ENCODE assay signal across 9 mouse cellular contexts in genomic region chr6:137362216-137362615, GRCm38 (mm10).
DNase-seq lines count a peak whose midpoint lies in the region; ATAC-seq and TF ChIP-seq lines count a peak whose summit lies in the region.
"Had no signal": no experiment of that assay in that cellular context is flagged by ENCODE, and none has a peak within 500 bp of the region (broad histone marks: within the 10 kb centered on the region; RNA-seq: fewer than 3 reads in every experiment).

No protein-coding gene starts in this region.

- no peak for TF ChIP-seq EP300 in stomach, postnatal 0 days (optimal IDR thresholded peaks at IDR 0.05)

- peaks cover 10% of the 10 kb centered on the region for H3K4me1 ChIP-seq in intestine, embryonic 14.5 days (replicated peaks; ENCODE audit: control insufficient read depth, insufficient read depth, low read length)
- H3K4me1 ChIP-seq in intestine, postnatal 0 days (replicated peaks; ENCODE audit: control insufficient read depth, insufficient read depth, low read length) = no peaks in the 10 kb centered on the region
- H3K4me1 ChIP-seq in stomach, embryonic 14.5 days (ENCODE audit: control insufficient read depth, insufficient read depth, low read length) = 0 out of 2 replicates have a peak, but pooled peaks cover 4% of the 10 kb centered on the region
- no peaks in the 10 kb centered on the region for H3K4me1 ChIP-seq in stomach, postnatal 0 days (replicated peaks; ENCODE audit: control insufficient read depth, insufficient read depth)
- H3K4me1 ChIP-seq in limb, embryonic 12.5 days (replicated peaks) = peaks cover 11% of the 10 kb centered on the region; the same call in 1 of the 2 replicates

- WGBS in intestine, embryonic 14.5 days = 42% methylated on average over 8 of the region's 8 CpGs
- 33% methylated on average over 8 of the region's 8 CpGs for WGBS in intestine, postnatal 0 days
- 20% methylated on average over 8 of the region's 8 CpGs for WGBS in stomach, embryonic 14.5 days
- WGBS in stomach, postnatal 0 days = 22% methylated on average over 8 of the region's 8 CpGs
- WGBS in limb, embryonic 12.5 days = 48% methylated on average over 8 of the region's 8 CpGs

- H3K27ac ChIP-seq in intestine, embryonic 14.5 days (ENCODE audit: low read depth) = no peak overlapping the region
- H3K27ac ChIP-seq in intestine, postnatal 0 days (ENCODE audit: low read depth, low read length) = no peak overlapping the region
- no peak overlapping the region for H3K27ac ChIP-seq in stomach, embryonic 14.5 days (ENCODE audit: low read length)
- no peak overlapping the region for H3K27ac ChIP-seq in stomach, postnatal 0 days (replicated peaks)
- no peak overlapping the region for H3K27ac ChIP-seq in limb, embryonic 12.5 days

- no peaks in the 10 kb centered on the region for H3K36me3 ChIP-seq in intestine, embryonic 14.5 days (ENCODE audit: control insufficient read depth, insufficient read depth, low read length)
- no peaks in the 10 kb centered on the region for H3K36me3 ChIP-seq in intestine, postnatal 0 days (ENCODE audit: control insufficient read depth, insufficient read depth)
- H3K36me3 ChIP-seq in stomach, embryonic 14.5 days (ENCODE audit: control insufficient read depth, insufficient read depth, low read length) = no peaks in the 10 kb centered on the region
- no peaks in the 10 kb centered on the region for H3K36me3 ChIP-seq in stomach, postnatal 0 days (ENCODE audit: control insufficient read depth, insufficient read depth, low read length)
- no peaks in the 10 kb centered on the region for H3K36me3 ChIP-seq in limb, embryonic 12.5 days

- no peaks in the 10 kb centered on the region for H3K27me3 ChIP-seq in intestine, embryonic 14.5 days (replicated peaks; ENCODE audit: control insufficient read depth, insufficient read depth, low read length)
- H3K27me3 ChIP-seq in intestine, postnatal 0 days (replicated peaks; ENCODE audit: control insufficient read depth, insufficient read depth, low read length) = no peaks in the 10 kb centered on the region
- no peaks in the 10 kb centered on the region for H3K27me3 ChIP-seq in stomach, embryonic 14.5 days (ENCODE audit: control insufficient read depth, insufficient read depth, low read length)
- H3K27me3 ChIP-seq in stomach, postnatal 0 days (ENCODE audit: control insufficient read depth, insufficient read depth, low read length) = no peaks in the 10 kb centered on the region
- no peaks in the 10 kb centered on the region for H3K27me3 ChIP-seq in limb, embryonic 12.5 days
- H3K27me3 ChIP-seq: Patski had no signal

- ATAC-seq in intestine, embryonic 14.5 days (replicated peaks; ENCODE audit: low FRiP score, low TSS enrichment, low read depth) = 0 out of 2 replicates have a peak, but pooled peaks have one; percentile 57
- no peak for ATAC-seq in intestine, postnatal 0 days
- peak; percentile 58; the same call in 1 of the 2 replicates for ATAC-seq in stomach, embryonic 14.5 days (ENCODE audit: insufficient number of reproducible peaks, insufficient read depth, low FRiP score, low read depth)
- ATAC-seq in stomach, postnatal 0 days (ENCODE audit: low FRiP score, low TSS enrichment) = no peak
- ATAC-seq in limb, embryonic 12.5 days (ENCODE audit: insufficient number of reproducible peaks, insufficient read depth, low FRiP score, low TSS enrichment, low read depth) = peak; percentile 44; the same call in 1 of the 2 replicates
- no peak for ATAC-seq in megakaryocyte progenitor cell, adult 5-6 weeks (replicated peaks; ENCODE audit: poor library complexity)
- ATAC-seq: Patski had no signal

- H3K4me3 ChIP-seq in intestine, embryonic 14.5 days (ENCODE audit: low read depth, low read length) = no peak overlapping the region
- no peak overlapping the region for H3K4me3 ChIP-seq in intestine, postnatal 0 days (ENCODE audit: low read depth, low read length)
- H3K4me3 ChIP-seq in stomach, embryonic 14.5 days (ENCODE audit: low read depth, low read length) = no peak overlapping the region
- no peak overlapping the region for H3K4me3 ChIP-seq in stomach, postnatal 0 days (ENCODE audit: low read depth, low read length)
- no peak overlapping the region for H3K4me3 ChIP-seq in limb, embryonic 12.5 days (replicated peaks)

- H3K4me2 ChIP-seq in intestine, embryonic 14.5 days (ENCODE audit: low read length) = no peak overlapping the region
- no peak overlapping the region for H3K4me2 ChIP-seq in intestine, postnatal 0 days (replicated peaks; ENCODE audit: low read depth)
- H3K4me2 ChIP-seq in stomach, embryonic 14.5 days (replicated peaks; ENCODE audit: low read depth, low read length) = no peak overlapping the region
- H3K4me2 ChIP-seq in stomach, postnatal 0 days (replicated peaks; ENCODE audit: low read depth) = no peak overlapping the region
- H3K4me2 ChIP-seq in limb, embryonic 12.5 days = no peak overlapping the region

- no peaks in the 10 kb centered on the region for H3K9me3 ChIP-seq in intestine, embryonic 14.5 days (ENCODE audit: control insufficient read depth, low read length)
- no peaks in the 10 kb centered on the region for H3K9me3 ChIP-seq in intestine, postnatal 0 days (ENCODE audit: control insufficient read depth)
- H3K9me3 ChIP-seq in stomach, embryonic 14.5 days (ENCODE audit: control insufficient read depth, low read depth, low read length) = no peaks in the 10 kb centered on the region
- H3K9me3 ChIP-seq in stomach, postnatal 0 days (ENCODE audit: control insufficient read depth, low read length) = no peaks in the 10 kb centered on the region
- no peaks in the 10 kb centered on the region for H3K9me3 ChIP-seq in limb, embryonic 12.5 days

- no peak for DNase-seq in intestine, embryonic 14.5 days (ENCODE audit: low spot score)
- DNase-seq in stomach, postnatal 0 days (ENCODE audit: low spot score) = no peak
- DNase-seq in adrenal gland, adult 18-20 months (ENCODE audit: low spot score in 2 of 2) = no peak
- DNase-seq in thymus, postnatal 25 days = no peak

- H3K9ac ChIP-seq in intestine, embryonic 14.5 days (ENCODE audit: low read length) = no peak overlapping the region
- H3K9ac ChIP-seq in intestine, postnatal 0 days (ENCODE audit: low read depth, low read length) = no peak overlapping the region
- no peak overlapping the region for H3K9ac ChIP-seq in stomach, embryonic 14.5 days (replicated peaks; ENCODE audit: low read depth, low read length)
- no peak overlapping the region for H3K9ac ChIP-seq in stomach, postnatal 0 days (ENCODE audit: low read length)
- no peak overlapping the region for H3K9ac ChIP-seq in limb, embryonic 12.5 days (replicated peaks)

- no peak for TF ChIP-seq CTCF in intestine, postnatal 0 days (IDR thresholded peaks at IDR 0.05; ENCODE audit: low read depth)
- TF ChIP-seq CTCF in stomach, postnatal 0 days (IDR thresholded peaks at IDR 0.05; ENCODE audit: low read depth) = no peak

Comparison
In these comparisons a context has a peak if more than half of its experiments do, and no peak if none do; other contexts are left out.
1. ATAC-seq: peak in intestine, embryonic 14.5 days (single experiment), stomach, embryonic 14.5 days (single experiment) and limb, embryonic 12.5 days (single experiment); none in intestine, postnatal 0 days (single experiment), stomach, postnatal 0 days (single experiment) and megakaryocyte progenitor cell, adult 5-6 weeks (single experiment).